Mouse (Mus musculus) liver, adult 2 months (tissue): Measurements from ENCODE around the gene Myadm.

ENCODE experiments used
- CTCF ChIP-seq: fragments of 200-500 bp; IDR thresholded peaks from 2 replicates; pipeline ENCODE4 v1.5.1; 2011; ENCODE audit warnings: low read depth, low read length, control low read depth
- POLR2A ChIP-seq: fragments of 200-500 bp; IDR thresholded peaks from 2 replicates; pipeline ENCODE4 v1.6.1; 2011; ENCODE audit warnings: low read length, control low read depth; ENCODE audit not compliant: insufficient read depth; ENCODE audit errors: extremely low read depth

GRCm38 (mm10) chr7:3283081-3283875, 5.6 kb upstream of the Myadm start:
- TF ChIP-seq CTCF (no peak), POLR2A (no peak)
